Mouse (Mus musculus) lung, postnatal 4 days (tissue): ENCODE data around the gene Banf2.
A peak's percentile ranks its signal among the peaks of the same experiment; 100 is the strongest.

Experiments
- DNase-seq, 2 experiments: peaks; one replicate each; pipeline ENCODE4 v3.0.0; 2021

The Banf2 gene

GRCm38 (mm10) chr2:144026456-144026855 is 6.4 kb upstream of the Banf2 start:
- DNase-seq = no peak

- no peak for DNase-seq
Observed at GRCm38 (mm10) chr2:144030791-144031190, 2.1 kb upstream of the Banf2 start.

GRCm38 (mm10) chr2:144044726-144045125 is 11.9 kb downstream of the Banf2 start:
- DNase-seq = no peak

GRCm38 (mm10) chr2:144045756-144046560 is 13.1 kb downstream of the Banf2 start:
- DNase-seq = no peak

- peak in 1 of 2 experiments; percentile 25 for DNase-seq
Observed at GRCm38 (mm10) chr2:144046916-144047315, 14.1 kb downstream of the Banf2 start.

- no peak for DNase-seq
Observed at GRCm38 (mm10) chr2:144050146-144050680, 17.4 kb downstream of the Banf2 start.

GRCm38 (mm10) chr2:144050861-144051260 is 18.0 kb downstream of the Banf2 start:
- DNase-seq = no peak

- peak; percentile 6 to 45 for DNase-seq
Observed at GRCm38 (mm10) chr2:144052410-144053065, 19.7 kb downstream of the Banf2 start.

- no peak for DNase-seq
Observed at GRCm38 (mm10) chr2:144057735-144058134, 24.9 kb downstream of the Banf2 start.

GRCm38 (mm10) chr2:144061701-144062100 is 28.8 kb downstream of the Banf2 start:
- no peak for DNase-seq

- DNase-seq = no peak
Observed at GRCm38 (mm10) chr2:144065499-144065898, 32.6 kb downstream of the Banf2 start.

- DNase-seq = no peak
Observed at GRCm38 (mm10) chr2:144069663-144070062, 36.8 kb downstream of the Banf2 start.

GRCm38 (mm10) chr2:144070479-144070878 is 37.6 kb downstream of the Banf2 start:
- no peak for DNase-seq

- no peak for DNase-seq
Observed at GRCm38 (mm10) chr2:144072642-144073041, 39.8 kb downstream of the Banf2 start.

- DNase-seq = no peak
Observed at GRCm38 (mm10) chr2:144074059-144074458, 41.2 kb downstream of the Banf2 start.

GRCm38 (mm10) chr2:144076625-144077024 is 43.8 kb downstream of the Banf2 start:
- no peak for DNase-seq

- DNase-seq = no peak
Observed at GRCm38 (mm10) chr2:144078897-144079296, 46.0 kb downstream of the Banf2 start.

- DNase-seq = peak; percentile 61 to 80
Observed at GRCm38 (mm10) chr2:144086183-144086847, 53.5 kb downstream of the Banf2 start.

- DNase-seq = no peak
Observed at GRCm38 (mm10) chr2:144087899-144088584, 55.2 kb downstream of the Banf2 start.

GRCm38 (mm10) chr2:144092767-144093166 is 59.9 kb downstream of the Banf2 start:
- DNase-seq = no peak

GRCm38 (mm10) chr2:144094721-144095120 is 61.9 kb downstream of the Banf2 start:
- DNase-seq = no peak

GRCm38 (mm10) chr2:144101463-144101961 is 68.7 kb downstream of the Banf2 start:
- peak; percentile 22 to 33 for DNase-seq

GRCm38 (mm10) chr2:144107374-144107773 is 74.5 kb downstream of the Banf2 start:
- no peak for DNase-seq
